Mouse (Mus musculus) intestine, embryonic 14.5 days (tissue): ENCODE measurements around the gene Hoxd1. TPM values are rescaled to one million over a fixed set of nuclear protein-coding genes. Genes with fewer than 3 reads are reported as not detected.

ENCODE experiments used
- ATAC-seq: fragments of 200-750 bp; cut with Nextera tagmentation; replicated peaks from 2 replicates; pipeline ENCODE4 v1.8.0; 2017; ENCODE audit warnings: low read depth, moderate number of reproducible peaks, moderate TSS enrichment, moderate library complexity; ENCODE audit not compliant: low FRiP score, low TSS enrichment
- DNase-seq: peaks from one replicate; pipeline ENCODE4 v3.0.0-alpha.2; 2018; ENCODE audit warnings: low spot score
- H3K27ac ChIP-seq: fragments of 300-500 bp; sonication (generic); 2 replicates; pipeline ENCODE4 v1.5.1; 2014; ENCODE audit warnings: low read depth, mild to moderate bottlenecking, control low read depth
- H3K27me3 ChIP-seq: fragments of 300-500 bp; sonication (generic); replicated peaks from 2 replicates; pipeline ENCODE4 v1.6.1; 2014; ENCODE audit warnings: low read length, control low read depth; ENCODE audit not compliant: control insufficient read depth, insufficient read depth
- H3K36me3 ChIP-seq: fragments of 300-500 bp; sonication (generic); 2 replicates; pipeline ENCODE4 v1.6.1; 2014; ENCODE audit warnings: low read length, control low read depth; ENCODE audit not compliant: control insufficient read depth, insufficient read depth
- H3K4me1 ChIP-seq: fragments of 300-500 bp; sonication (generic); replicated peaks from 2 replicates; pipeline ENCODE4 v1.6.1; 2014; ENCODE audit warnings: low read length, control low read depth, mixed read lengths; ENCODE audit not compliant: control insufficient read depth, insufficient read depth
- H3K4me2 ChIP-seq: fragments of 300-500 bp; sonication (generic); 2 replicates; pipeline ENCODE4 v1.6.1; 2014; ENCODE audit warnings: low read length
- H3K4me3 ChIP-seq: fragments of 300-500 bp; sonication (generic); 2 replicates; pipeline ENCODE4 v1.5.1; 2014; ENCODE audit warnings: low read depth, low read length, control low read depth, mixed read lengths
- H3K9ac ChIP-seq: fragments of 300-500 bp; sonication (generic); 2 replicates; pipeline ENCODE4 v1.6.1; 2014; ENCODE audit warnings: mild to moderate bottlenecking, low read length
- H3K9me3 ChIP-seq: fragments of 300-500 bp; sonication (generic); 2 replicates; pipeline ENCODE4 v1.6.1; 2016; ENCODE audit warnings: low read length, control low read depth; ENCODE audit not compliant: control insufficient read depth
- whole genome bisulfite sequencing: fragments of 180-500 bp; shearing (Covaris S2); extraction: QIAGEN DNeasy Blood & Tissue Kit; methylation state at CpG from one replicate; pipeline ENCODE4 v1.1.7; 2014; 5-methylcytosine and 5-hydroxymethylcytosine counted together
- polyA plus RNA-seq: library from polyadenylated mRNA; unstranded; fragments of >200 nt; fragmentation: Nextera tagmentation; extraction: Ambion mirVana; gene quantifications from 2 replicates; pipeline ENCODE4 v1.2.1, GENCODE M21; 2014

Hoxd1 gene
- polyA plus RNA-seq, 1 experiment from 2014 or later, result not detected

GRCm38 (mm10) chr2:74730331-74730730 lies 32.4 kb upstream of the Hoxd1 start:
- no peak for ATAC-seq
- H3K4me2 ChIP-seq, result peak overlapping the region; percentile 49
- H3K4me1 ChIP-seq, result peaks cover 6% of the 10 kb centered on the region; the same call in 1 of the 2 replicates
- H3K27me3 ChIP-seq, result peaks cover 96% of the 10 kb centered on the region
- peak overlapping the region; percentile 0; the same call in 1 of the 2 replicates for H3K9ac ChIP-seq
- no peaks in the 10 kb centered on the region for H3K9me3 ChIP-seq
- H3K36me3 ChIP-seq, result no peaks in the 10 kb centered on the region
- H3K4me3 ChIP-seq, result no peak overlapping the region
- 0 out of 2 replicates have a peak overlapping the region, but pooled peaks have one; percentile 9 for H3K27ac ChIP-seq
- DNase-seq, result no peak
- WGBS, result 49% methylated on average over 8 of the region's 8 CpGs

GRCm38 (mm10) chr2:74731055-74731454 lies 31.7 kb upstream of the Hoxd1 start:
- Histone ChIP-seq H3K36me3 (no peaks in the 10 kb centered on the region), H3K9ac (0 out of 2 replicates have a peak overlapping the region, but pooled peaks have one; percentile 22), H3K4me1 (peaks cover 8% of the 10 kb centered on the region; the same call in 1 of the 2 replicates), H3K27me3 (peaks cover 97% of the 10 kb centered on the region), H3K4me2 (peak overlapping the region; percentile 49), H3K27ac (peak overlapping the region; percentile 29; the same call in 1 of the 2 replicates), H3K4me3 (no peak overlapping the region; the same call in 1 of the 2 replicates), H3K9me3 (no peaks in the 10 kb centered on the region)
- DNase-seq, result no peak
- no peak for ATAC-seq

GRCm38 (mm10) chr2:74731799-74732512 lies 30.8 kb upstream of the Hoxd1 start:
- H3K4me1 ChIP-seq, result peaks cover 8% of the 10 kb centered on the region; the same call in 1 of the 2 replicates
- peak overlapping the region; percentile 22; the same call in 1 of the 2 replicates for H3K9ac ChIP-seq
- H3K27ac ChIP-seq, result 0 out of 2 replicates have a peak overlapping the region, but pooled peaks have one; percentile 33
- H3K4me3 ChIP-seq, result peak overlapping the region; percentile 30
- peaks cover 97% of the 10 kb centered on the region for H3K27me3 ChIP-seq
- no peaks in the 10 kb centered on the region for H3K36me3 ChIP-seq
- H3K9me3 ChIP-seq, result no peaks in the 10 kb centered on the region
- WGBS, result 26% methylated on average over 9 of the region's 9 CpGs
- ATAC-seq (no peak), DNase-seq (peak; percentile 60)
- peak overlapping the region; percentile 49 for H3K4me2 ChIP-seq

GRCm38 (mm10) chr2:74732513-74733316 lies 30.1 kb upstream of the Hoxd1 start:
- H3K4me3 ChIP-seq, result peak overlapping the region; percentile 30
- DNase-seq (peak; percentile 75), ATAC-seq (no peak)
- peak overlapping the region; percentile 70 for H3K27ac ChIP-seq
- H3K9me3 ChIP-seq, result no peaks in the 10 kb centered on the region
- H3K4me1 ChIP-seq, result peaks cover 3% of the 10 kb centered on the region; the same call in 1 of the 2 replicates
- peaks cover 97% of the 10 kb centered on the region for H3K27me3 ChIP-seq
- no peaks in the 10 kb centered on the region for H3K36me3 ChIP-seq
- 3% methylated on average over 52 of the region's 52 CpGs for WGBS
- peak overlapping the region; percentile 29; the same call in 1 of the 2 replicates for H3K9ac ChIP-seq
- H3K4me2 ChIP-seq, result peak overlapping the region; percentile 49

DNA sequence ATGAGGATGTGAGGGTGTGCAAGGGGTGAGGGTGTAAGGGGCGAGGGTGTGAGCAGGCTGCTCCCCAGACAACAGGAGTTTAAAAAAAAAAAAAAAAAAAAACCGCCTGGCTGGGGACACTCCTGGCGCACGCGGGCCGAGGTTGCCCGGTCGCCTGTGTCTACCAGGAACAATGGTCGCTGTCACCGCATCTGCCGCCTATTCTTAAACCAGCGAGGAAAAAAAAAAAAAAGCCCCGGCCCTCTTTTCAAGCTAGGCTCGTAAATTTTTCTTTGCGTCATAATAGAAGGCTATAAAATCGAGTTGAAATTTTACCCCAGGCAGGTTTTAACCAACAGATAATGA lies 29.5 kb upstream of the Hoxd1 start:
- Histone ChIP-seq H3K4me1 (peaks cover 3% of the 10 kb centered on the region; the same call in 1 of the 2 replicates), H3K9ac (peak overlapping the region; percentile 32; the same call in 1 of the 2 replicates), H3K36me3 (no peaks in the 10 kb centered on the region), H3K27me3 (peaks cover 97% of the 10 kb centered on the region), H3K4me2 (peak overlapping the region; percentile 49), H3K27ac (peak overlapping the region; percentile 70; the same call in 1 of the 2 replicates), H3K4me3 (peak overlapping the region; percentile 30), H3K9me3 (no peaks in the 10 kb centered on the region)
- WGBS, result 4% methylated on average over 16 of the region's 16 CpGs
- DNase-seq, result peak; percentile 74
- ATAC-seq, result no peak

GRCm38 (mm10) chr2:74733765-74734164 lies 29.0 kb upstream of the Hoxd1 start:
- Histone ChIP-seq H3K9ac (peak overlapping the region; percentile 32), H3K9me3 (no peaks in the 10 kb centered on the region), H3K4me2 (peak overlapping the region; percentile 49), H3K4me3 (peak overlapping the region; percentile 30), H3K27me3 (peaks cover 97% of the 10 kb centered on the region), H3K36me3 (no peaks in the 10 kb centered on the region), H3K4me1 (peaks cover 3% of the 10 kb centered on the region; the same call in 1 of the 2 replicates), H3K27ac (peak overlapping the region; percentile 70)
- ATAC-seq, result no peak
- 21% methylated on average over 6 of the region's 6 CpGs for WGBS
- DNase-seq, result peak; percentile 77

DNA sequence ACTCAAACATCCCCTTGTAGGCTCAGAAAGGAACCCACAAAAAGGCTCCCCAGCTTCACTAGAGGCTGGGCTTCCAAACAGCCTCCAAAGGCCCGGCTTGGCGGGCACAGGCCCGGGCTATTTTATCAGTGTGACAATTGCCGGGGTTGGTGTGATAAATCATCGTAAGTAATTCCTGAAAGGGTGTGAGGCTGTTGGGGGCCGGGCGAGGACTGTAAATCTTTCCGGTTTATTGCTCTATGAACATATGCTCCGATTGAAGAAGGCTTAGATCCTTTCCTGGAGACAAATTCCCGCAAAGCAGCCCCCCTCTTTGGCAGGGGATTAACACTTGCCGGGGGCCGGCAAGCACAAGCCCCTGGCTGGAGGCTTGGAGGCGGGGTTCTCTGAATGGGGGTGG lies 28.3 kb upstream of the Hoxd1 start:
- H3K9ac ChIP-seq, result peak overlapping the region; percentile 43

More for the DNA sequence above, 28.3 kb upstream of the Hoxd1 start:
- Histone ChIP-seq H3K27me3 (peaks cover 97% of the 10 kb centered on the region), H3K36me3 (no peaks in the 10 kb centered on the region), H3K4me3 (peak overlapping the region; percentile 23; the same call in 1 of the 2 replicates), H3K27ac (peak overlapping the region; percentile 70), H3K4me2 (peak overlapping the region; percentile 49), H3K4me1 (peaks cover 3% of the 10 kb centered on the region; the same call in 1 of the 2 replicates), H3K9me3 (no peaks in the 10 kb centered on the region)
- ATAC-seq (no peak; the same call in 1 of the 2 replicates), DNase-seq (peak; percentile 74)
- 7% methylated on average over 13 of the region's 13 CpGs for WGBS
